8 mouse cellular contexts compared by ENCODE assay signal in the genomic region with DNA sequence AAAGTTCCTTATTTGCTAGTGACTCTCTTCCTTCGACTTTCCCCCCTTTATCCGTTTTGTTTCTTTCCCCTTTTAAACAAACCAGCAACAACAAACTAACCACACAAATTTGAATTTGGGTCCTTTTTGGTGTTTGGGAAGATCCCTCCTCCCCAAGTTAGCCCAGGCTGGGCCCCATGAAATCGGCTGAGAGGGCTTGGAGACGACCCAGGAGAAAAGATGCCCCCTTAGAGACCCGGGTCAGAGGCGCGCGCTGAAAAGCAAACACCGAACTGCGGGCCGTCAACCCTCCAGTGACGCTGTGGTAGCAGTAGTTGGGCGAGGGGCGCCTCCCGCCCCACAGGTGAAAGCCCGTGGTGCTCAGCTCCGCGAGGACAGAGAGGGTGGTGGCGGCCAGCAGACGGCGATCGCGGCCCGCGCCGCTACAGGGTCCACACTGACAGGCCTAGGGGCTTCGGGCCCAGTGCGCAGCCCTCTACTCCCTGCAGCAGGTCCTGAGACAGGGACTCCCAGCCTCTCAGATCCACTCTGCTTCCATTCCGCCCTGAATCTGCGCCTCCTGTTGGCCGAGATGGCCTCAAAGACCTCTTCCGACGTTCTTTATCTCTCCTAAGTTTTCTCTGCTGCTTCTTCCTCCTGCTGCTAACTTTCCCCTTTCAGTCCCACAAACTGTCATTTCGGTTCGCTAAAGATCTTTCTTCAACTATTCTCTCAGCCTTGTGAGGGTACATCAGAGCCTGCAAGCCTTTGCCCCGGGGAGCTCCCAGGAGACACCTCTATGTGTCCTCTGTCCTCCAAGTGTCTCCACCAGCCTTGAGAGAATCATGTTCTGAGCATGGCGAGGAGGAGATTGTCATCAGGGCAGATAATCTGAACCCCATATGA. TPM values are rescaled to one million over a fixed set of nuclear protein-coding genes. Genes with fewer than 3 reads are reported as not detected.
DNase-seq lines count a peak whose midpoint lies in the region; ATAC-seq and TF ChIP-seq lines count a peak whose summit lies in the region.
"Had no signal": no experiment of that assay in that cellular context is flagged by ENCODE, and none has a peak within 500 bp of the region (broad histone marks: within the 10 kb centered on the region; RNA-seq: fewer than 3 reads in every experiment).

No protein-coding gene starts in this region.

- H3K36me3 ChIP-seq in liver, embryonic 14.5 days (replicated peaks; ENCODE audit: control insufficient read depth, insufficient read depth, low read depth), result no peaks in the 10 kb centered on the region
- H3K36me3 ChIP-seq in embryonic facial prominence, embryonic 11.5 days (replicated peaks; ENCODE audit: control insufficient read depth, insufficient read depth, low read depth, low read length), result no peaks in the 10 kb centered on the region
- no peaks in the 10 kb centered on the region for H3K36me3 ChIP-seq in hindbrain, embryonic 13.5 days
- no peaks in the 10 kb centered on the region for H3K36me3 ChIP-seq in neural tube, embryonic 11.5 days (ENCODE audit: control insufficient read depth, insufficient read depth, low read length)

- TF ChIP-seq EP300 in liver, embryonic 14.5 days (IDR thresholded peaks at IDR 0.05; ENCODE audit: low read depth), result no peak

- peak; percentile 45 for TF ChIP-seq CTCF in liver, embryonic 14.5 days (IDR thresholded peaks at IDR 0.05; ENCODE audit: low read depth)

- no peak for ATAC-seq in liver, embryonic 14.5 days (ENCODE audit: insufficient read depth)
- ATAC-seq in embryonic facial prominence, embryonic 11.5 days (replicated peaks; ENCODE audit: insufficient number of reproducible peaks, low FRiP score, low TSS enrichment, low read depth), result peak; percentile 64
- ATAC-seq in hindbrain, embryonic 13.5 days (ENCODE audit: low FRiP score), result no peak
- ATAC-seq in neural tube, embryonic 11.5 days (ENCODE audit: insufficient read depth, low FRiP score, low TSS enrichment), result peak; percentile 38; the same call in 1 of the 2 replicates

- H3K27ac ChIP-seq in liver, embryonic 14.5 days, result no peak overlapping the region
- H3K27ac ChIP-seq in embryonic facial prominence, embryonic 11.5 days (replicated peaks; ENCODE audit: low read depth, low read length), result no peak overlapping the region
- no peak overlapping the region for H3K27ac ChIP-seq in hindbrain, embryonic 13.5 days
- H3K27ac ChIP-seq in neural tube, embryonic 11.5 days (ENCODE audit: low read depth, low read length), result no peak overlapping the region

- H3K27me3 ChIP-seq in liver, embryonic 14.5 days (ENCODE audit: control insufficient read depth, insufficient read depth, low read length), result peaks cover 100% of the 10 kb centered on the region
- H3K27me3 ChIP-seq in embryonic facial prominence, embryonic 11.5 days (ENCODE audit: control insufficient read depth, insufficient read depth, low read length), result peaks cover 84% of the 10 kb centered on the region
- H3K27me3 ChIP-seq in hindbrain, embryonic 13.5 days, result peaks cover 95% of the 10 kb centered on the region
- H3K27me3 ChIP-seq in neural tube, embryonic 11.5 days (ENCODE audit: control insufficient read depth, insufficient read depth, low read length), result peaks cover 87% of the 10 kb centered on the region

- H3K9me3 ChIP-seq in liver, embryonic 14.5 days (ENCODE audit: control insufficient read depth, low read length), result no peaks in the 10 kb centered on the region
- H3K9me3 ChIP-seq in embryonic facial prominence, embryonic 11.5 days (replicated peaks; ENCODE audit: control insufficient read depth, low read length), result no peaks in the 10 kb centered on the region
- no peaks in the 10 kb centered on the region for H3K9me3 ChIP-seq in hindbrain, embryonic 13.5 days
- no peaks in the 10 kb centered on the region for H3K9me3 ChIP-seq in neural tube, embryonic 11.5 days (ENCODE audit: control insufficient read depth, low read length)

- no peak overlapping the region for H3K4me3 ChIP-seq in liver, embryonic 14.5 days (ENCODE audit: insufficient read depth in 1 of 2, low read depth in 2 of 2, low read length in 2 of 2)
- no peak overlapping the region for H3K4me3 ChIP-seq in embryonic facial prominence, embryonic 11.5 days (ENCODE audit: low read depth, low read length)
- no peak overlapping the region for H3K4me3 ChIP-seq in hindbrain, embryonic 13.5 days
- no peak overlapping the region for H3K4me3 ChIP-seq in neural tube, embryonic 11.5 days (ENCODE audit: low read depth, low read length)

- no peak overlapping the region for H3K9ac ChIP-seq in liver, embryonic 14.5 days (replicated peaks)
- H3K9ac ChIP-seq in embryonic facial prominence, embryonic 11.5 days (replicated peaks; ENCODE audit: low read length), result no peak overlapping the region
- H3K9ac ChIP-seq in hindbrain, embryonic 13.5 days, result no peak overlapping the region; the same call in 1 of the 2 replicates
- no peak overlapping the region for H3K9ac ChIP-seq in neural tube, embryonic 11.5 days (ENCODE audit: low read length)

- whole genome bisulfite sequencing in liver, embryonic 14.5 days (ENCODE audit: insufficient replicate concordance), result under 1% methylated on average over 37 of the region's 37 CpGs
- 2% methylated on average over 37 of the region's 37 CpGs for WGBS in embryonic facial prominence, embryonic 11.5 days
- 3% methylated on average over 37 of the region's 37 CpGs for WGBS in hindbrain, embryonic 13.5 days
- WGBS in neural tube, embryonic 11.5 days, result 3% methylated on average over 36 of the region's 37 CpGs

- no peaks in the 10 kb centered on the region for H3K4me1 ChIP-seq in liver, embryonic 14.5 days (replicated peaks; ENCODE audit: control insufficient read depth in 2 of 2, insufficient read depth in 2 of 2, low read length in 1 of 2)
- peaks cover 10% of the 10 kb centered on the region; the same call in 1 of the 2 replicates for H3K4me1 ChIP-seq in embryonic facial prominence, embryonic 11.5 days (ENCODE audit: control insufficient read depth, insufficient read depth, low read length)
- peaks cover 29% of the 10 kb centered on the region for H3K4me1 ChIP-seq in hindbrain, embryonic 13.5 days (replicated peaks)
- H3K4me1 ChIP-seq in neural tube, embryonic 11.5 days (ENCODE audit: control insufficient read depth, insufficient read depth, low read length), result peaks cover 8% of the 10 kb centered on the region

- DNase-seq in liver, embryonic 14.5 days (ENCODE audit: low read depth in 3 of 3, low spot score in 3 of 3), result no peak
- no peak for DNase-seq in liver
- peak; percentile 66 for DNase-seq in embryonic facial prominence, embryonic 11.5 days (ENCODE audit: low spot score)
- DNase-seq in neural tube, embryonic 11.5 days (ENCODE audit: low spot score), result peak; percentile 82
- no peak for DNase-seq in layer of hippocampus, postnatal 36 days
- no peak for DNase-seq in urinary bladder, postnatal 36 days (ENCODE audit: low spot score in 2 of 2)

- H3K4me2 ChIP-seq in liver, embryonic 14.5 days (ENCODE audit: low read depth), result no peak overlapping the region
- H3K4me2 ChIP-seq in embryonic facial prominence, embryonic 11.5 days (ENCODE audit: low read depth, low read length), result no peak overlapping the region
- peak overlapping the region; percentile 40 for H3K4me2 ChIP-seq in hindbrain, embryonic 13.5 days
- no peak overlapping the region for H3K4me2 ChIP-seq in neural tube, embryonic 11.5 days (ENCODE audit: low read depth)

RNA-seq across cellular contexts. Expression of a gene that starts 3.5 kb away (rescaled TPM):
- polyA plus RNA-seq in liver, embryonic 14.5 days (2012; rRNA removed), result 0.06 TPM in 1 of 2 replicates, not detected in the other
- polyA plus RNA-seq in liver, embryonic 14.5 days (2014; fragmentation: Nextera tagmentation; extraction: Ambion mirVana), result not detected in 2 replicates
- polyA plus RNA-seq in embryonic facial prominence, embryonic 11.5 days (2014; fragmentation: Nextera tagmentation; extraction: Ambion mirVana), result 1.5 and 1.8 TPM in 2 replicates
- 2.0 and 2.4 TPM in 2 replicates for polyA plus RNA-seq in hindbrain, embryonic 13.5 days (2015; fragmentation: Nextera tagmentation; extraction: Ambion mirVana)
- polyA plus RNA-seq in neural tube, embryonic 11.5 days (2014; fragmentation: Nextera tagmentation; extraction: Ambion mirVana), result 1.9 and 2.2 TPM in 2 replicates
- 1 to 10 TPM; 9.7 to 10.0 TPM for total RNA-seq in layer of hippocampus, postnatal 36 days (2021)
- polyA plus RNA-seq: large intestine, adult 2 months had no signal

Comparison
In these comparisons a context has a peak if more than half of its experiments do, and no peak if none do; other contexts are left out.
1. ATAC-seq: peak in embryonic facial prominence, embryonic 11.5 days (single experiment) and neural tube, embryonic 11.5 days (single experiment); none in liver, embryonic 14.5 days (single experiment) and hindbrain, embryonic 13.5 days (single experiment).
2. DNase-seq: peak in embryonic facial prominence, embryonic 11.5 days (single experiment) and neural tube, embryonic 11.5 days (single experiment); none in liver, embryonic 14.5 days (0 of 3), liver (single experiment), layer of hippocampus, postnatal 36 days (0 of 2) and urinary bladder, postnatal 36 days (0 of 2).